Mouse (Mus musculus) embryonic facial prominence, embryonic 14.5 days (tissue): ENCODE results near the gene Vip. TPM values are rescaled to one million over a fixed set of nuclear protein-coding genes. Genes with fewer than 3 reads are reported as not detected.

ENCODE experiments used
- polyA plus RNA-seq: library from polyadenylated mRNA; unstranded; fragments of >200 nt; fragmentation: Nextera tagmentation; extraction: Ambion mirVana; gene quantifications from 2 replicates; pipeline ENCODE4 v1.2.1, GENCODE M21; 2014

Vip gene
- polyA plus RNA-seq, 1 experiment from 2014 or later: 3.2 TPM

Other genes with a start within 250 kb of the Vip start
- gene Syne1, start 87.7 kb upstream of the Vip start, polyA plus RNA-seq: 14.1 and 14.4 TPM in 2 replicates
- 4.8 and 5.5 TPM in 2 replicates for gene Myct1, start 45.4 kb upstream of the Vip start, polyA plus RNA-seq
- gene Fbxo5, start 166.4 kb downstream of the Vip start, polyA plus RNA-seq: 44.8 and 56.7 TPM in 2 replicates
- gene Mtrf1l, start 184.7 kb downstream of the Vip start, polyA plus RNA-seq: 14.7 and 18.4 TPM in 2 replicates